Mouse (Mus musculus) megakaryocyte, embryonic 14.5 days (primary cell): ENCODE measurements around the gene Gm42906.

ENCODE experiments used
- FLI1 ChIP-seq: IDR thresholded peaks from 2 replicates; pipeline ENCODE4 v1.6.1; 2012; ENCODE audit warnings: low read length, inconsistent platforms, mixed read lengths
- GATA1 ChIP-seq: IDR thresholded peaks from 3 replicates; pipeline ENCODE4 v1.6.1; 2012; ENCODE audit warnings: mixed read lengths, low read length, inconsistent platforms, borderline replicate concordance

GRCm38 (mm10) chr5:151369306-151369721 is 58.6 kb downstream of the Gm42906 start:
- TF ChIP-seq GATA1: no peak
- TF ChIP-seq FLI1: no peak
